Mouse (Mus musculus) E14TG2a.4 (cell line): ENCODE results near the gene Inpp5a.

Experiments
- CTCF ChIP-seq: conservative IDR thresholded peaks from 2 replicates; pipeline ENCODE4 v1.5.1; 2014; ENCODE audit warnings: low read length
- POU5F1 ChIP-seq: IDR thresholded peaks from 2 replicates; pipeline ENCODE4 v1.6.1; 2014; ENCODE audit warnings: low read length, borderline replicate concordance

DNA sequence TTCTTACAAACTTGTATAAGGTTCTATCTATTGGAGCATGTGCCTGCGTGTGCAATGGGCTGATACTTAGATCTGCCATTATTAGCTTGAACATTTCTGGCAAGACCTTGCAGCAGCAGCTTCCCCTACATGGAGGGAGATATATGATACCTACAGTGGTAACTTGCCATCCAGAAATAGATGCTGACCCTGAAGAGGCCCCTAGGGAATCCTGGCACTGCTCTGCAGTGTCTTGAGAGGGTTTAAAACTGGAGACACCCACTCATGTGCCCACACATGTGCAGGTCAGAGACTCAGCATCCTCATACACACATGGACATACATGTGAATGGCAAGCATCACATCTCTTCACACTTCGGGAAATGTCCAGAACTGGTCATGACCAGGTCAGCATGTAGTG is 175.3 kb downstream of the Inpp5a start:
- no peak for TF ChIP-seq CTCF
- no peak for TF ChIP-seq POU5F1
